Mouse (Mus musculus) C2C12 (cell line): ENCODE measurements at regions not wholly inside any gene's neighbourhood (a gene's known extent, or its start where the extent isn't known, plus 50 kb on each side); places are given as distances from the start of the nearest gene placed in this dataset.

Experiments used
- CEBPB ChIP-seq: IDR thresholded peaks from one replicate; pipeline ENCODE4 v1.6.1; 2011; ENCODE audit warnings: low read depth, mild to moderate bottlenecking, control low read depth, moderate library complexity
- CTCF ChIP-seq: IDR thresholded peaks from one replicate; pipeline ENCODE4 v1.5.1; 2011; ENCODE audit not compliant: control insufficient read depth, insufficient read depth, insufficient read length
- MAX ChIP-seq: IDR thresholded peaks from one replicate; pipeline ENCODE4 v1.6.1; 2011; ENCODE audit warnings: mild to moderate bottlenecking, control low read depth
- MYOD1 ChIP-seq: IDR thresholded peaks from one replicate; pipeline ENCODE4 v1.6.1; 2011; ENCODE audit warnings: low read depth; ENCODE audit not compliant: control insufficient read depth, insufficient read length
- USF1 ChIP-seq: IDR thresholded peaks from one replicate; pipeline ENCODE4 v1.6.1; 2011; ENCODE audit warnings: low read depth, mild to moderate bottlenecking, control low read depth, moderate library complexity

- TF ChIP-seq CTCF (no peak), USF1 (no peak), CEBPB (no peak), MAX (no peak), MYOD1 (no peak)
Observed at GRCm38 (mm10) chr10:100931739-100932138, 341.5 kb downstream of the 1700017N19Rik start.
